Mouse (Mus musculus): ENCODE results near the gene Armc7. TPM values are rescaled to one million over a fixed set of nuclear protein-coding genes. Genes with fewer than 3 reads are reported as not detected.

Armc7 gene
- 54.4 and 66.0 TPM in 2 replicates for polyA plus RNA-seq (2012)

DNA sequence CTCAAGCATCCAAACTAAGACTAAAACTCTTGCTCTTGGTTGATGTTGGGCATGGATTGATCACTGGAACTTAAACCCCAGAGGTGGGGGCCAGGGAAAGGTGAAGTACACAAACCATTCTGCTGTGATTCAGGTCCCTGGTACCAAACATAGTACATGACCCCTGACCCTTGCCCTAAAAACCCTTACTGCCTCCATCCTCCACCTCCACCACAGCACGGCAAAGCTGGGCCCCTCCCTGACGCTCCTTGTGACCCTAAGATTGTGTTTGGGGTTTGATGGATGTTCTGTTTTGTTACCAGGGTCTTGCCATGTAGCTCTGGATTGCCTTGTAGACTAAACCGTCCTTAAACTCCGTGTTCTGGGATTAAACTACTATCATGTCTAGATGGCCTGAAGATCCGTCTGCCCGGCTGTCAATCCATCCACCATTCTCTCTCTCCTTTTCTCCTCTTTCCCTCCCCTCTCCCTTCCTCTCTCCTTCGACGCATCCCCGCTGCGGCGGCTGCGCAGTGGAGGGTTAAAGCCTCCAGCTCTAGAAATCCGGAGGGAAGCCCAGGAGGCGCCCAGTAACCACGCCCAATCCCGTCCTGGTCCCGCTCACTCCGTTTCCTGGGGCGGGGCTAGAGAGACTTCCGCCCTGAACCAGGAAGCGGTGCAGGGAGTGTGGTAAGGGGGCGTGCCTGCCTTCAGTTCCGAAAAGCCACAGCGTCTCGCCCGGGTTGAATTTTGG, at the start of gene Armc7:
Gene Armc7, plus strand, starts transcription at position 643 of the 733 bp plus-strand sequence.

DNA sequence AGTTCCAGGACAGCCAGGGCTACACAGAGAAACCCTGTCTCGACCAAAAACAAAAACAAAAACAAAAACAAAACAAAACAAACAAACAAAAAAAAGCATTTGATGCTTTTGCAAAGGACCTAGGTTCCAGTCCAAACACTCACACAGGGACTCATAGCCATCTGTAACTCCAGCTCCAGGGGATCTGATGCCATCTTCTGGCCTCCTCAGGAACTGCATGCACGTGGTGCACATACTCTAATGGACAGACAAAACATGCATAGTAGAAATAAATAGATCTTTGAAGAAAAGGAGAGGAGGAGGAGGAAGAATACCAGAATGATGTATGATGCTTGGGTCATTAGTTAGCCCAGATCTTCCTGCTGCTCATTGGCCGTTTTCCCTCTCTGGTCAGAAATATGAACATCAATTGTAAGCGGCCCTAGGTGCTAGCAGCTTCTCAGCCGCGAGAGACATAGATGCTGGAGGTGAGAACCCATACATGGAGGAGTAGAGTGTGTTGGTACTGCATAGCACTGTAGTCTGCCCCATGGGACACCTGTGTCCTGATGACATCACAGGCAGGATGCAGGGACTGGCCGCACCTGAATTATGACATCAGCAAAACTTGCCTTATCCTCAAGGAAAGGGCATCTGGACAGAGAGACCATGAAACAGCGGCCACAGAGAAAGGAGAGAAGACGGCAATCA, 35.4 kb upstream of the Armc7 start, which contains the start of gene Trim80:
Gene Trim80, plus strand, starts transcription at position 640 of the 690 bp plus-strand sequence.

DNA sequence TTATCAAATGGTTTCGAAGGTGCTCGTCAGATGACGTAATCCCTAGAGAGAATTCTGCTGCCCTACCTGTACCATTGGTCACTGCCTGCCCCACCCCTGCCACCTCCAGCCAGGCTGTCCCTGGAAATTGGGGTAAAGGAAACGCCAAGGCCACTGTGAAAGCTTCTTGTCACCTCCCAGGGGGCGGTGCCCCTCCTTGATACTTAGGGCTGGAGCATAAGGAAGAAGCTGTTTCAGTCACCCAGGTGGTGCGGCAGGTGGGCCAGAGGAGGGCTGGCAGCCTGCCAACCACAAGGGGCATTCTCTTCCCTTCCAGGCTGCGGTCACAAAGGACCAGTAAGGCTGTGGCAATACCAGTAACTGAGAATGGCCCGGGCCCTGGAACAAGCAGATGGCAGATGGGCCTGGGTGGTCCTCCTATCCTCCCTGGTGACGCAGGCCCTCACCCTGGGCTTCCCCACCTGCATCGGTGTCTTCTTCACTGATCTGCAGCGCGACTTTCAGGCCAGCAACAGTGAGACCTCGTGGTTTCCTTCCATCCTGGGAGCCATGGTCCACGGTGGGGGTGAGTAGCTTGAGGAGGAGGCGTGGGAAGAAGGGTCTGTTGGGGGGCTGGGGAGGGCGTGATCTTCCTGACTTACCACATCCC, 13.1 kb upstream of the Armc7 start, which contains the start of gene Slc16a5:
Gene Slc16a5, plus strand, starts transcription at position 232 of the 649 bp plus-strand sequence.

DNA sequence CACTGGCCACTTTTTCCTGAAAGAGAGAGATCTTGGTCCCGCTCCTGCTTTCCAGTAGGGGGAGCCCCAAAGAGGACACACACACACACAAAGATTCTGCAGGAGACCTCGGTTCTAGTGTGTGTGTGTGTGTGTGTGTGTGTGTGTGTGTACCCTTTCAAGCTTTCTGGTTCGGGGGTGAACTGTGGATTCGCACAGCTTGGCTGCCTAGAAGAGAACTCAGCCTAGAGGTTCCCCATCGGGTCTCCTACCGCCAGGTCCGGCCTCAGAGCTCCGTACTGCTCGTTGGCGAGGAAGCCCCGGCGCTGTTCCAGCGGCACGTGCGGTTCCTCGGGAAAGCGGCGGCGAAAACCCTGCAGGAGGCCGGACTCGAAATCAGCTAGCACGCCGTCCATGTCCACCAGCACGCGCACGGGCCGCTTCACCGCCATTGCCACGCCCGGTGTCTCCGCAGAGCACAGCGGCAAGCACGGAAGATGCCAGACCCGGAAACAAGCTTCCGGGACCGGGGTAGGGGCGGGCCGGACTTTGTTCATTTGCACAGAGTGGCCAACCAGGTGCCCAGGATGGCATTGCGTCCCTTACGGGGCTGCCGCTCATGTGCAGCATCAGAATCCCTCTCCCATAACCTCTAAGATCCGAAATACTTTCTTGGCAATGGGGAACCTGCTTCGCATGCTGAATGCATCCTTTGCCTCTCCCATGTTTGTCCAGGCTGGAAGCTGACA, 16.1 kb downstream of the Armc7 start, which contains the start of gene Nt5c:
Gene Nt5c, minus strand, starts transcription at position 507 of the 728 bp plus-strand sequence.

DNA sequence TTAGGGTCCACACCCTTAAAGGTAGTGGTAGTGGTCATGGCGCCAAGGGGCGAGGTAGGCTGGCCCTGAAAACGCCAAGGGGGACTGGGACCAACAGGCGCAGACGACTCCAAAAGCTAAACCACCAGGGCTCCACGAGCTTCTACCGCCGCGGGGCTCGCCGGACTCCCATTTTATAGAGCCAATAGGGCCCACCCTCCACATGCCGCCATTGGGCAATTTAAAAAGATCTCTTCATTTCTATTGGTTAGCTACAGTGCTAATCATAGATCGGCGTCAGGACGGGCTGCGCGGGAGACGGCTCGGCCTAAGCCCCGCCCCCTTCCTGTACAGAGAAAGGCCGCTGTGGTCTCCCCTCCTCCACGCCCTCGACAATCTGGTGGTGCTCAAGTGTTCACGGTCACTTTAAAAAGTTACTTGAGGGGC, 38.8 kb downstream of the Armc7 start, which contains the start of gene Jpt1:
Gene Jpt1, minus strand, starts transcription at position 150 of the 426 bp plus-strand sequence.

DNA sequence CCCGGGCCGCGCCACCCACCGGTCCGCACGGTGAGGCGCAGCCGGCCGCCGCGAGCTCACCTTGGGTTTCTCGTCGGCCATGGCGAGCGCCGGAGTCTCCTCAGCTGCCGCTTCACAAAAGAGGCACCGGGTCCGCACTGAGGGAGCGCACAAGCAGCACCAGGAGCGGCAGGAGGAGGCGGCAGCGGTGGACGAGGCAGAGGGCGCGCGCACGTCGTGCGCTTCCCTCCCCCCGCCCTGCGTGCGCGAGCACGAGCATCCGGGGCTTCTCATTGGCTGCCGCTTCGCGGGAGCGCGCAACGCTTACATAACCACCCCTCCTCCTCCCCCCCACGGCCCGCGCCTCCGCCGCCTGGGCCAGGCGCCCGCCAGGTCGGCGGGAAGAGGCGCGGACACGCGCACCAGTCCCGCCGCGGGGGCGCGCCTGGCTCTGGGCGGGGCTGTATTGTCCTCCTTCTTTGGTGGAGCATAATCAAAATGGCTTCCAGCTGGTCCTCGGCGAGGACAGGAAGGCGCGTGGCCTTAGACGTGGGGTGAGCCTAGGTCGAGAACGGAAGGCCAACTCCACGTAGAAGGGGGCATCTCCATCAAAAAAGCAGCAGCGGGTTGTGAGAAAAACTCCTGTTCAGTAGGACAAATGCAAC, 60.7 kb downstream of the Armc7 start, which contains the start of gene Sumo2:
Gene Sumo2, minus strand, starts transcription at position 239 of the 644 bp plus-strand sequence.

Other genes with a start within 250 kb of the Armc7 start
- gene Grin2c, start 208.4 kb upstream of the Armc7 start, polyA plus RNA-seq (2012), result 0.05 TPM in 2 replicates
- 47.2 and 51.6 TPM in 2 replicates for gene Fdxr, start 198.6 kb upstream of the Armc7 start, polyA plus RNA-seq (2012)
- 1.3 and 1.5 TPM in 2 replicates for gene Fads6, start 178.0 kb upstream of the Armc7 start, polyA plus RNA-seq (2012)
- gene Otop2, start 168.5 kb upstream of the Armc7 start, polyA plus RNA-seq (2012), result not detected in 2 replicates
- not detected in 2 replicates for gene Ush1g, start 153.6 kb upstream of the Armc7 start, polyA plus RNA-seq (2012)
- 0.07 TPM in 1 of 2 replicates, not detected in the other for gene Otop3, start 140.9 kb upstream of the Armc7 start, polyA plus RNA-seq (2012)
- 0.90 and 0.91 TPM in 2 replicates for gene Hid1, start 107.9 kb upstream of the Armc7 start, polyA plus RNA-seq (2012)
- gene Cdr2l, start 93.8 kb upstream of the Armc7 start, polyA plus RNA-seq (2012), result 0.11 and 0.26 TPM in 2 replicates
- gene Mrpl58, start 71.9 kb upstream of the Armc7 start, polyA plus RNA-seq (2012), result 50.0 and 65.5 TPM in 2 replicates
- 101 and 128 TPM in 2 replicates for gene Atp5h, start 55.7 kb upstream of the Armc7 start, polyA plus RNA-seq (2012)
- 19.7 and 25.1 TPM in 2 replicates for gene Kctd2, start 55.5 kb upstream of the Armc7 start, polyA plus RNA-seq (2012)
- gene Trim80, start 35.1 kb upstream of the Armc7 start, polyA plus RNA-seq (2012), result not detected in 2 replicates
- not detected in 2 replicates for gene Slc16a5, start 13.2 kb upstream of the Armc7 start, polyA plus RNA-seq (2012)
- 94.7 and 110 TPM in 2 replicates for gene Nt5c, start 16.2 kb downstream of the Armc7 start, polyA plus RNA-seq (2012)
- gene Jpt1, start 38.7 kb downstream of the Armc7 start, polyA plus RNA-seq (2012), result 199 and 212 TPM in 2 replicates
- 320 and 361 TPM in 2 replicates for gene Sumo2, start 60.6 kb downstream of the Armc7 start, polyA plus RNA-seq (2012)
- 41.2 and 45.2 TPM in 2 replicates for gene Nup85, start 88.8 kb downstream of the Armc7 start, polyA plus RNA-seq (2012)
- gene Mrps7, start 128.3 kb downstream of the Armc7 start, polyA plus RNA-seq (2012), result 59.0 and 61.7 TPM in 2 replicates
- 109 and 133 TPM in 2 replicates for gene Gga3, start 128.4 kb downstream of the Armc7 start, polyA plus RNA-seq (2012)
- 22.9 and 27.4 TPM in 2 replicates for gene Mif4gd, start 137.3 kb downstream of the Armc7 start, polyA plus RNA-seq (2012)
- gene Slc25a19, start 152.6 kb downstream of the Armc7 start, polyA plus RNA-seq (2012), result 28.6 and 28.8 TPM in 2 replicates
- 87.8 and 104 TPM in 2 replicates for gene Grb2, start 232.9 kb downstream of the Armc7 start, polyA plus RNA-seq (2012)